Mouse (Mus musculus) liver, adult (tissue): ENCODE results near the gene Tekt5.

Experiments used
- GATA4 ChIP-seq: IDR thresholded peaks from 2 replicates; pipeline ENCODE4 v1.6.1; 2014; ENCODE audit warnings: mild to moderate bottlenecking, low read length; ENCODE audit not compliant: insufficient replicate concordance

Gene Tekt5

DNA sequence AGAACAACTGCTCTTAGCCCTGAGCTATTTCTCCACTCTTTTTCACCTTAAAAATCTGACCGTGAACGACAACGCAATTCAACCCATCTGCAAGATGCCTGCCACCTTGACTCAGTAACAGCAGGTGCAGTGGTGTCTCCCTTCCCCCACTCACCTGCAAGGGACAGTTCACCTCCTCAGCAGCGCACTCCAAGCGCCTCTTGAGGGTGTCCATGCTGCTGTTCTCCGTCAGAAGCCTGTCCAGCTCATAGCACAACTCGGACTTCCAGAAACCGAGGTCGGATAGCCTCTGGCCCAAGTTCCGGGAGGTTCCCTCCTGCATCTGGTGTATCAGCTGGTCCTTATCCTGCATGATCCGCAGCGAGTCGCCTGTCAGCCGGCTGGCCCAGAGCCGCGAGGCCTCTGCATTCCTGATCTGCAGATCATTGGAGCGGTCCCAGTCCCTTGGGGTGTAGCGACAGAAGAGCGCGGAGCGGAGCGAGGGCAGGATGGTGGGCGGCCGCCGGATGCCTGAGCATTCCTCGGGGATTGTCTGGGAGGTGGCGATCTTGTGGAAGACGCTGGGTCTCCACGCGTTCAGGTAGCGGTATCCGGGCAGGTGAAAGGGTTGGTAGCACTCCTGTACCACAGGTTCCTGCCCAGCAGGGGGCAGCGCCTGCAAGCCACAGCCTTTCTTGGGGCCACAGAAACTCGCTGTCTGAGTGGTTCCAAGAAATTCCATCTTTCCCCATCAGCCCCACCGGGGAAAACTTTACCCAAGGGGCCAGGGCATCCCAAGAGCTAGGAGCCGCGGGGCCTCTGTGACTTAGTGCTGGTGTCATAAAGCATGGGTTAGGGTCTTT lies at the start of gene Tekt5:
Gene Tekt5 (minus strand): TSS at position 792 of the 842 bp plus-strand sequence.
- no peak for TF ChIP-seq GATA4

DNA sequence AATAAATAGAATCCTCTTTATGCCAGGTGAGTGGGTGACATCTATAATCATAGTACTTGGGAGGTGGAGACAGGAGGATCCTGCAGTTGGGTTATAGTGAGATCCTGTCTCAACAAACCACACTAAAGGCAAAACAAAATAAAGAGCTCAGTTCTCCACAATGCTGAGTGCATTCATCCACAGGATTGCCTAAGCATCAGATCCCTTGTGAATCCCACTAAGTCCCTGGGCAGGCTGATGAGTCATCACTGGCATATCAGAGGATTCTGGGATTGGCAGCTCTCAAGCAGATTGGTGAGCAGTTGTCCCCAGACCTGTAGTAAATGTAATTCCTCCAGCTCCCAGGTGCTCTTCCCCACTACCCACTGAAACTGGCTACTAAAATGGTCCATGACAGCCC lies 48.4 kb upstream of the Tekt5 start:
- TF ChIP-seq GATA4: no peak

- no peak for TF ChIP-seq GATA4
Observed at GRCm38 (mm10) chr16:10441761-10442160, 46.5 kb upstream of the Tekt5 start.

DNA sequence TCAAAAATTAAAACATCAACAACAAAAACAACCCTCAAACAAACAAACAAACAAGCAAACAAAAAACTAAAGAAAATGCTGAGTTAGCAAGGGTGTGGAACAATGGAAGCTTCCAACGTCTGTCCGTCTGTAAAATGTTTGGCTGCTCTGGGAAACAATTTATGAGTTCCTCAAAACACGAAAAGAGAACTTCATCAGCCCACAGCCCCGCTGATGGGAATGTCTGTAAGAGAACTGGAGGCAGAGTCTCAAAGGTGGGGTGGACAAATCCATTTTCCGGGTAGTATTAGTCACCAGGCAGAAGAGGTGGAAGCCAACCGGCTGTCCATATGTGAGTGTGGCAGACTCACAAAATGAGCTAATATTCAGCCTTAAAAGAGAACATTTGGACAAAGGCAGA lies 46.0 kb upstream of the Tekt5 start:
- TF ChIP-seq GATA4: no peak

- no peak for TF ChIP-seq GATA4
Observed at GRCm38 (mm10) chr16:10438055-10438454, 42.8 kb upstream of the Tekt5 start.

DNA sequence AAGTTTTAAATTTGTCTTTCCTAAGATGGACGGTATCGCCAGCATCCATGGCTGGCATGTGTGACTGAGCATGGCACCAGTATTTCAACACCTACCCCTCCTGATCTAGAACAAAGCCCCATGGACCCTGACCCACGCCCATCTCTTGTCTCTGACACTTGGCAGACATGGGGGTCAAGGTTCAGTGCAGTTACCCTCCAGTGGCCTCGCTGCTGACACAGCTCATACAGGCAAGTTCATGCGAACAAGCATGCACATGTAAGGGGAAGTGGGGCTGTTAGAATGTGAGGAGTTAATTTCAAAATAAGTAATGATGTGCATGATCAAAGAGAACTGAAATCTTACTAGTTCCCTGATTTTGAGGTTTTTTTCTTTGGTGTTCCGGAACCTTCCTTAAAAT lies 40.9 kb upstream of the Tekt5 start:
- no peak for TF ChIP-seq GATA4

GRCm38 (mm10) chr16:10433344-10433743 lies 38.1 kb upstream of the Tekt5 start:
- no peak for TF ChIP-seq GATA4

- no peak for TF ChIP-seq GATA4
Observed at GRCm38 (mm10) chr16:10432387-10432786, 37.1 kb upstream of the Tekt5 start.

GRCm38 (mm10) chr16:10431911-10432310 lies 36.6 kb upstream of the Tekt5 start:
- TF ChIP-seq GATA4: no peak

DNA sequence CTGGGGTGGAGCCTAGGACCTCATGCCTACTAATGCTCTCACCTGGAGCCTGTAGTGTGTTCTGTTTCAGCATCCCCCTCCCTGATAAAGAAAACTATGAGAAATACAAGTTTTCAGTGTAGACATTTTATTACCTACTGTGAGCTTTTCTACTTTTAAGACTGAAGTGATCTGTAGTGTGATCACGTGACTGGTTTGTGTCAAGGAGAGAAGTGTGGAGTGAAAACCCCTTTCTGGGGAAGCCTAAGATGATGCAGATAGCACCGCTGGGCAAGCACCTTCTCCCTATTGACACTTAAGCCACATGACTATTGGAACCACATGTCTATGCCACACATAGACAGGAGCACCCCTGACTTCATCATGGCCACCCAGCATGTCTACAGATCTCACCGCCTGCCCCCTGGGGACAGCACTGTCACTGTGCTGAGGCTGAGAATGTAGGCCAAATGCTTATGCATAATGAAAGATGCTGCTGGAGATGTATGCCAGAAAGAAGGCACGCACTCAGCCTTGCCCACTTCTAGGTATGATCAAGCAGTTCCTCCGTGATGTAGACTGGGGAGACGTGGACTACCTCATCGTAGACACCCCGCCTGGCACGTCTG lies 25.3 kb upstream of the Tekt5 start:
- TF ChIP-seq GATA4: no peak

- TF ChIP-seq GATA4: no peak
Observed at GRCm38 (mm10) chr16:10417723-10418259, 22.5 kb upstream of the Tekt5 start.

GRCm38 (mm10) chr16:10416866-10417265 lies 21.6 kb upstream of the Tekt5 start:
- TF ChIP-seq GATA4: no peak

- TF ChIP-seq GATA4: no peak
Observed at GRCm38 (mm10) chr16:10415976-10416375, 20.7 kb upstream of the Tekt5 start.

DNA sequence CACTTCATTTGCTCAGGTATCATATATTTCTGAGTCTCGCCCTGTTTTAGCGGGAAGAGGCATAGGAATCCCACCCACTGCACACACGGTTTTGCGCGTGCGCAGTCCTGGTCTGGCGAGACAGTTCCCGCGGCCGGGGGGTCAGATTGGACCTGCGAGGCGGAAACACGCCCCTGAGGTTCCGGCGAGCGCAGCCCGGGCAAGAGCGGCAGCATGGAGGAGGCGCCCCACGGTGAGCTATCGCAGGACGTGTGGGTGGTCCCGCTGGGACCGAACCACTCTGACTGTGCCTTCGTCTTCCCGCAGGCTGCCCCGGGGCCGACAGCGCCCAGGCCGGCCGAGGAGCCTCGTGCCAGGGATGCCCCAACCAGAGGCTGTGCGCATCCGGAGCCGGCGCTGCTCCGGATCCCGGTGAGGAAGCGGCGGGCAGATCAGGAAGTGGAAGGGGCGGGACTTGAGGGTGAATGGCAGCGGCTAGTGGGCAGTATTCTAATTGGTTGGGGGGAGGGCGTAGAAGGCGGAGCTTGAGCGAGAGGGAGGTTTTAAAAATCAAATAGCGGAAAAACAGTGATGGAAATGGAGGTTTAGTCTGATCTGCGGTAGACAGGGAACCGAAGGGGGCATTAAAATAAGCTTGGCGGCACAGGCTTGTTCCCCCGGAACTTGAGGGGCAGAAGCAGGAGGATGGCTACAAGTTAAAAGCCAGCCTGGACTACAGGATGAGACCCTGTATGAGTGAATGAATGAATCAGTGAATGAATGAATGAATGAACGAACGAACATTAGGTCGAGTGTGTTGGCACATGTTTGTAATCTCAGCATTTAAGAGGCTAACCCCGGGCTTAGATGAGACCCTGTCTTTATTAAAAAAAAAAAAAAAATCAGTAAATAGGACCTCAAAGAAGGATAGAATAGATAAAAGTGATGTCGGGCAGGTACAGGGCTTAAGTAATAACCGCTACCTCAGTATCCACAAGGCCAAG lies 16.8 kb upstream of the Tekt5 start, which contains the start of gene Nubp1:
Gene Nubp1 (plus strand): TSS at position 185 of the 983 bp plus-strand sequence.
- TF ChIP-seq GATA4: peak; percentile 69; the same call in 1 of the 2 replicates

DNA sequence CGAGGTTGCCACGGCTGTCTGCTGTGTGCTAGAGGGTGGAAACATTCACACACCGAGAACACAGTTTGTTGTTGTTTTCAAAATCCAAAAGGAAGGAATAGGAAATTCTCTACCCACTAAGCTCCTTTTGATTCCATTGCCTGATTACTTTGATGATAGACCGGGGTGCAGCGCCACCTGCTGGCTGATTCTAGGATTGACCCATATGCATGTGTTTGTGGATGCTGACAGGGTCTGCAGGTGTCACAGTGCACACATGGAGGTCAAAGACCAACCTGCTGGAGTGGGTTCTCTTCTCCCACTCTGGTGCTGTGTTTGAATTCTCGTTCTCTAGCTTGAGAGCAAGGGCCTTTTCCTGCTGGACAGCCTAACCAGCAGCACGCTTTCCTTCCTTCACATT lies 3.9 kb upstream of the Tekt5 start:
- TF ChIP-seq GATA4: peak; percentile 8; the same call in 1 of the 2 replicates
